Mouse (Mus musculus): ENCODE results near the gene Cldn10. TPM values are rescaled to one million over a fixed set of nuclear protein-coding genes. Genes with fewer than 3 reads are reported as not detected.

The Cldn10 gene
- polyA plus RNA-seq, 1 experiment, result 28.5 TPM

DNA sequence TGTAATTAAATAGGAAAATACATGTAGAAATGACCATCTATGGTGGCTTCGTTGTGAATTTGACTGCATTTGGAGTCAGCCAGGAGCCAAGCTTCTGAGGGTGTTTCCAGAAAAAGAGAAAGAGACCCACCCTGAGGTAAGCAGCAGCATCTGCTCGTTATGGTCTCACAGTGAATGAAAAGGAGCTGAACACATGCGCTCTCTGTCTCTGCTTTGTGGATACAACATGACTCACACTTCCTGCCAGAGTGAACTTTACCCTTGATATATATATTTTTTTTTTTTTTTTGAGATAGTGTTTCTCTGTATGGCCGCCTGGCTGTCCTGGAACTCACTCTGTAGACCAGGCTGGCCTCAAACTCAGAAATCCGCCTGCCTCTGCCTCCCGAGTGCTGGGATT, 35.6 kb downstream of the Cldn10 start:
- DNase-seq (ENCODE audit: extremely low spot score in 1 of 2, low spot score in 1 of 2), result no peak

DNA sequence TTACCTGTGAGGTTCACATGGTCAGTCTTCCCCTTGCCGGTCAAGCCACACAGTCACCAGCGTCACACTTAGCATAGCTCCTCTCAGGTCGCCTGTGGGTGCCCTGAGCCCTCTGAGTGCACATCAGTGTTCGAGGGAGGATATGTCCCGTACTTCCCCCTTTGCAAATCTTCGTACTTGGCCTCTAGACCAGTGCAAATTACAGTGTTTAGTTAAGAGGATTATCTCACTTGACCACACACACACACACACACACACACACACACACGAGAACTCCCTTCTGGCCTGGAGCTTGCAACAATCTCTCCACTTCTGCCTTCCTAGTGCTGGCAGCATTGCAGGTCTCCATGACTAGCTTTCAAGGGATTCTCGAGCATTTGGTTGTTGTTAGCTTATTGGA, 38.6 kb downstream of the Cldn10 start:
- no peak for DNase-seq (ENCODE audit: extremely low spot score in 1 of 2, low spot score in 1 of 2)

DNA sequence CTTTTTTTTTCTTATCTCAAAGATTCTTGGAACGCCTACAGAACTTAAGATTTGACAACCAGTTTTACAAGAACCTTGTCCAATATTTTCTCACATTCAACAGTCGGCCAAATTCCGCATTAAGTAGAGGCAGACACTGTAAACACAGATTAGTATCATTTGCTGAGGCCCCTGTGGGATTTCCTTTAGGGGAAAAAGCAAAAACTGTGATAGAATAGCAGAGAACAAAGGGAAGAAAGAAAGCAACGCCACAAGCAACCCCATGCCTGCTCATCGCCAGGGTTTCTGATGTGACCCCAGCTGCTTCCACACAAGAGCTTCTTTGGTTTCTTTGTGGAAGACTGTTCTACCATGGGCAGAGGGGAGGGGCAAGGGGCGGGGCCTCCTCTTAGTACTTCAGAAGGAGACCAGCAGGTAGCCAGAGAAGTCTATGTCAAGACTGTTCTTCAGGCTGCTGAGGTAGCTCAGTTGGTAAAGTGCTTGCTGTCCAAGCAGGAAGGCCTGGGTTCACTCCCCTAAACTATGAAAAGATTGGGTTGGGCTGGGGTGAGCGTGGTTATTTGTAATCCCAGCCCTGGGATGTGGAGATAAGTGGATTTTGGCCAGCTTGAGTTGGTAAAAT, 39.7 kb downstream of the Cldn10 start:
- DNase-seq (ENCODE audit: extremely low spot score in 1 of 2, low spot score in 1 of 2), result no peak

DNA sequence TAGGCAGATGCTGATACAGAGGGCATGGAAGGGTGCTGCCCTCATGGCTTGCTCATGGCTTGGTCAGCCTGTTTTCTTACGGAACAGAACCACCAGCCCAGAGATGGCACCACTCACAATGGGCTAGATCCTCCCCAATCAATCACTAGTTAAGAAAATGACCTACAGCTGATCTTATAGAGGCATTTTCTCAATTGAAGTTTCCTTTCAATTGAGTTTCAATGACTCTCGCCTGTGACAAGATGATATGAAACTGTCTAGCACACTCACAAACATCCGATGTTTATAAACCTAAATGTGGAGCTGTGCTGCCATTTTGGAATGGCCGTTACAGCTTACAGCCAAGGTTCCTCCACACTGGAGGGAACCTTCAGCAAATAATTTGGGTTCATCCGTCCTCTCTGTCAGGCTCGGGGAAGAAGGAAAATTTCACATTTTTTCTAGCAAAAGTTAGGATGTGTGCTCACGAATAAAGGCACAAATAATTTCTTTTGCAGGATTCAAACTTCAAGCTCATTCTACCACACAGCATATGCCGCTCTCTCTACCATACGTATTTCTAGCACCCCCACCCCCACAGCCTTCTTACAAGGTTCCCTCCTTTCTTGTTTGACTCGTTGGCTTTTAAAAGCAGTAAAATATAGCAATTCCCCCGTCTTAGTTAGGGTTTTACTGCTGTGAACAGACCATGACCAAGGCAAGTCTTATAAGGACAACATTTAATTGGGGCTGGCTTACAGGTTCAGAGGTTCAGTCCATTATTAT, 41.8 kb downstream of the Cldn10 start:
- DNase-seq (ENCODE audit: extremely low spot score in 1 of 2, low spot score in 1 of 2), result peak; percentile 41 to 70

DNA sequence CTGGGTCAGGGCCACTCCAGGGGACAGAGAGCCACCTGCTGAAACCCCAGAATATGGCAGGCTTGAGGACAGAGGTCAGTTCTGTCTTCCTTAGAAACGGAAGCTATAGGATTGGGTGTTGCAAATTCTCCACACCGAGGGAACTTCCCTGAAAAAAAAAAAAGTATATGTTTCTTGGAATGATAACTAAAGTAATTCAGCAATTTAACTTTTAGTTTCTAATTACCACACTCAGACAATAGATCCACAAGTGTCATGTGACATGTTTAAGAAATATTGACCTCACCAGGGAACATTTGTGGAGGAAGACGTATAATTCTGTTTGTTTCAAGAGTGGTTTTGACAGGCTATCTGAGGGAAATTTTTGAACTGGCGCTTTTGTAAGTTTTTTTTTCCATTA, 43.9 kb downstream of the Cldn10 start:
- DNase-seq (ENCODE audit: extremely low spot score in 1 of 2, low spot score in 1 of 2), result no peak

DNA sequence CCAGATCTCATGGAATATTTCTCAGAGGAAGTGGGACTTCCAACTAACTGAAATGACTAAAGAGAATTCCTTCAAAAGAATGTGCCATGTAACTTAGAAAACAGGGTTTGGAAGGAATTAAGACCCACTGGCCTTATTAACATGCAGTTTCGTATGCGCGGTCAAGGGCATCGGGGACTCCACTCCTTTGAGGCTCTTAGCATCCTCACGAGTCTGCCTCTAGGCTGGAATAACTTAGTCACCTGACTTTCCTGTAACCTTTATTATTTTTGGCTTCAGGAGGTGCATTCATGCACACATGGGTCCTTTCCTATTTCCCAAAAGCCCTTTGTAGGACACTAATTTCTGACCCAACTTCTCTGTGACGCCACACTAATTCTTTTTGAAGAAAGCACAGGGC, 45.5 kb downstream of the Cldn10 start:
- DNase-seq (ENCODE audit: extremely low spot score in 1 of 2, low spot score in 1 of 2), result no peak

DNA sequence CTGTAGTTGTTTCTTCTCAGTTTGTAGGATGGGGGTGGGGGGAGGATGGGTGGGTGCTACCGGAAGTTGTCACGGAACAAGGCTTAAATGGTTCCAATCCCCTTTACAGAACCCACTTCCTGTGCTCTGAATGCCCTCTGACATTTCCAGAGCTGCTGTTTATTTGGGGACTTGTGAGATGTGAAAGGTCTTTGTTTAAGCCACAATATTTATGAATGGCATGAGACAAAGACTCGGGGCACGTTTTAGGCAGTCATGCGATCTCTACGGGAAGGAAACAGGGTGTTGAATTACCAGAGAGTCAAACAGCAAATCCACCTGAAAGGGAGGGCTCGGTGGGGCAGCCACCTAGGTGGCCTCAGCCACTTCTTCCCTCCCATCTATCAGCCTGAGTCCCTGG, 46.6 kb downstream of the Cldn10 start:
- no peak for DNase-seq (ENCODE audit: extremely low spot score in 1 of 2, low spot score in 1 of 2)

DNA sequence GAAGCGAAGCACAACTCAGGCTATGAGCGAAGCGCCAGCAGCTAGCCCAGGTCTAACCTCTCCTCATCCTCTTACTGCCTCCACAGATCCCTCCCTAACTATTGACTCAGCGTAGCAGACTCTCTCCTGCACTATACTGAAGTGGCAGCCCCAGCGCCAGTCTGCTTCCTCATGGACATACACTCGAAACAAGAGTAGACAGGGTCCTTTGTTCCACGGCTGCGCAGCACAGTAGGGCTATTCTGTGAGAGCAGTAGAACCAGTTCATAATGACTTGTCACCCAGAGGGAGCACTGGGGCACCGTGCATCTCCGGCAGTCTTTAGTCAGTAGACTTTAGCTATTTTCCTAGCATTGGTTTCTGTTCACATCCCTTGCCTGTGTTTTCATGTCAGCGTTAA, 48.4 kb downstream of the Cldn10 start:
- DNase-seq (ENCODE audit: extremely low spot score in 1 of 2, low spot score in 1 of 2), result no peak

DNA sequence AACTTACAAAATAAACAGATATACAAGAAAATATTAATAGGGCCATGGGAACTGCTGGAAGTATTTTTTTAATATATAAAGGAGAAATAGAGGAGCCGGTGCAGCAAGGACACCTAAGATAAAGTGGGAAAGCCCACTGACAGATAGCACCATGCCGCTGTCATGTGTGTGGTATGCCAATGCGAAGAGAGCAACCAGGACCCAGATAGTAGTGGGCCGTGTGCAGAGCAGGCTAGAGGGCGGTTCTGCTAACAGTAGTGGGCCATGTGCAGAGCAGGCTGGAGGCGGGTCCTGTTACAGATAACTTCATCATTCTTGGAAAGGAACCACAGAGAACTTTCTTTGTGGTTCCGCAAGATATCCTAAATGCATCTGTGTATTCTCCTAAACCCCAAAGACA, 49.0 kb downstream of the Cldn10 start:
- DNase-seq (ENCODE audit: extremely low spot score in 1 of 2, low spot score in 1 of 2), result no peak

DNA sequence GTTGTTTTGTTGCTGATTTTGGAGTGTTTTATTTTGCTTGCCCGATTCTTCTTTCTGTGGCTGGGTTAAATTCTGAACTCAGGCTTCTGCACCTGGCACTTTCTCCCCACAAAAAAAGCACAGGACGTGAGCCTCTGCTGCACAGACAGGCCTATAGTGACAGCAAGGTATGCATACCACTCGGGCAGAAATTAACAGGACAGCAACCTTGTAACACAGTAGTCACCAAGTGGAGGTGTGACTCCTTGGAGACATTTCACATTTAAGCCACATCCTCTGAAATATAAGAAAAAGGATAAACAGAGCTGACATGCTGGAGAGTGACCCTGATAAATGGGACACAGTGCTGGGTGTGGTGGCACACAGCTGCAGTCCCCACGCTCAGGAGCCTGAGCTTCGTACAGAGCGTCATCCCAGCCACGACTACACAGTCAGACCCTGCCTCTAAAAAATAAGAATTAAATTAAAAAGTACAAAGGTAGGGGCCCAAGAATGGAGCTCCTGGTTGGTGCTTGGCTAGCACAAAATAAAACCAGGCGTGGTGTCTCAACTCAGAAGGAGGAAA, 50.9 kb downstream of the Cldn10 start:
- no peak for DNase-seq (ENCODE audit: extremely low spot score in 1 of 2, low spot score in 1 of 2)

DNA sequence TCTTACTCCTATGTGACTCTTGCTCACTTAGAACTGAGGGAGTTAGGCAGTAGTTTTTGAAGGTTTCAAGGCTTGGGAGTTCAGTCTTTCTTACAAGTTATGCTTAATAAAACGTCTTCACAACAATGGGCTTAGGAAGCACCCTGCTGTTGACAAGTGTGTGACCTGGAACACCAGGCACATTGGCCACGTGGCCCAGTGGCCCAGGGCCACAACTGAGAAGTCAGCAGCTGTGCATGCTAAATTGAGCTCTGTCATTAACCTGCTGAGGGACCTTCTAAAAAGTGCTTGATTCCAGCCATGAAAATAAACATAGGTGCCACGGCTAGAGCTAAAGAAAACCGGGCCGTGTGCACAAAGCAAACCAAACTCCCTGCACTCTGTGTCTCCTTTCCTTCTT, 51.7 kb downstream of the Cldn10 start:
- DNase-seq (ENCODE audit: extremely low spot score in 1 of 2, low spot score in 1 of 2), result no peak

DNA sequence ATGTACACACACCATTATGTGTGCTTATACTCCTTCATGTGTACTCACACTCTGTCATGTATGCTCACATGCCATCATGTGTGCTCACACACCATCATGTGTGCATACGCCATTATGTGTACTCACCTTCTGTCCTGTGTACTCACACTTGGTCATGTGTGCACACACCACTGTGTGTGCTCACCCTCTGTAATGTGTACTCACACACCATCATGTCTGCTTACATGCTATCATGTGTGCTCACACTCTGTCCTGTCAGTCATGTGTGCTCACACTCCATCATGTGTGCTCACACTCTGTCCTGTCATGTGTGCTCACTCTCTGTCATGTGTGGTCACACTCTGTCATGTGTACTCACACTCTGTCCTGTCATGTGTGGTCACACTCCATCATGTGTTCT, 52.3 kb downstream of the Cldn10 start:
- no peak for DNase-seq (ENCODE audit: extremely low spot score in 1 of 2, low spot score in 1 of 2)

DNA sequence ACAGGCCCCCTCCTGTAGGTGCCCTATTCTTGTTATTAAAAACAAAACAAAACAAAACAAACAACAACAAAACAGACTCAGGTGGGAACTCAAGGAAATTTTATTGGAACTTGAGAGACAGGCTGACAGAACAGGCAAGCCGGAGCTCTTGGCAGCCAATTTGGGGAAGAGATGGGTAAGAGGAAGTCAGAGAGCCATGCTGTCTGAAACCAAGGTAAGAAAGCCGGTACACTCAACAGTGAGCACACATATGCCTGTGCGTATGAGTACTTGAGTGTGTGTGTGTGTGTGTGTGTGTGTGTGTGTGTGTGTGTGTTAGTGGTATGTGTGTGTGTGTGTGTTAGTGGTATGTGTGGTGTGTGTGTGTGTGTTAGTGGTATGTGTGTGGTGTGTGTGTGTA, 54.6 kb downstream of the Cldn10 start:
- DNase-seq (ENCODE audit: extremely low spot score in 1 of 2, low spot score in 1 of 2), result no peak

DNA sequence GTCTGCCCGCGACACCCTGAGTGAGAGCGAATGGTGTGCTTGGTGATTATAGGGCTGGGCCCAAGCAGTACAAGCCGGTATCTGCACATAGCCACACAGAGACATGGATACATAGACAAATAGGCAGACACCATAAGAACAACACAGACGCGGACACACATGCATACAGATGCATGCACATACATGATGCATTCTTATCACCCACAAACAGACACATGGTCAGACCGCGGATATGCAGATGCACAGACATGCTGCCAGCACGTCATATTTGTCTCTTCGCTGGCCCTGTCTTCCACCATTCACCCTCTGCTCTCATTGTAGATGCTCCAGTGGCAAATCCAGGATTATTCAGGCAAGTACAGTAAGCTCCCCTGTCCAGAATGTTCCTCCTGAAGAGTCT, 59.1 kb downstream of the Cldn10 start:
- no peak for DNase-seq (ENCODE audit: extremely low spot score in 1 of 2, low spot score in 1 of 2)

DNA sequence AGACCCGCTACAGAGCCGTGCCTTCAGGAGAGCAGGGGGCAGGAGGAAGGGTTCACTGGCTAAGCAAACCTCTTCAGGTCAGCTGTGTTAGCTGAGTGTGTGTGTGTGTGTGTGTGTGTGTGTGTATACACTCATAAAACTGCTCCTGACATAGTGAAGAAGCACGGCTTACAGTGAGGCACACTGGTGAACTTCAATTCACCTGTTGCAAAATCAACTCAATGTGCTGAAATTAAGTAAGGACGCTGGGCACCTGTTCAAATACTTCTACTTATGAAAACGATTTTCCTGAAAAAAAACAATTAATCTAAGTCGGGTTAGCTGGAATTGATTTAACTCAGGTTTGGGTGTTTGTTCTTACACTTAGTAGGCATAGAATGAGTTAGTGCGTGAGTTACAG, 60.5 kb downstream of the Cldn10 start:
- no peak for DNase-seq (ENCODE audit: extremely low spot score in 1 of 2, low spot score in 1 of 2)

DNA sequence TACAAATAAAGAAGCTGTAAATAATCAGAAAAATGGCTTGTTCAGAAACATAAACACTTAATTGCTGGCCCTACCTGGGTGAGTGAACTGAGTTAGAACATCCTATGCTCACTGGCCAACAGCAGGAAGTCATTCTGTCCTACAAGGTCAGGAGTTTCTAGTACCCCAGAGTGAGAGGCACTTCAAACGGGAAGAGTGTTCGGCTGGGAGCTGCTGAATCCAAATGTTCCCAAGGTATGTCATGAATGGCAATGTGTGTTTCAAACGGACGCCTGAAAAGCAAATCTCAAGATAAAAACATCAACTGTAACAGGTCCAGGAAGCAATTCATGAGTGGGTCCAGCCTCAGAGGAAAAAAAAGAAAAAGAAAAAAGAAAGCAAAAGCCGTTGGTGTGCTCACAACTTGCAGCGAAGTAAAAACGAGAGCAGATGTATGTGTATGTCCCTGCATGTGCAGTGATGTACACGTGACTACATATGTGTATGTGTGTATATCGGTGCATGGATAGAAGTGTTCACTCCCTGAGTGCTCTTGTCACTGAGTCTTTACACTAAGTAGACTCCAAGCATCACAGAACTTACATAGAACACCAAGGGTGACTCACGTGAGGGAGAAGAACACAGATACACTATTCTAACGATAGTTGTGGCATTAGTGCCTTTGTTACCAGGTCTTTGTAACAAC, 62.4 kb downstream of the Cldn10 start:
- DNase-seq (ENCODE audit: extremely low spot score in 1 of 2, low spot score in 1 of 2), result no peak

DNA sequence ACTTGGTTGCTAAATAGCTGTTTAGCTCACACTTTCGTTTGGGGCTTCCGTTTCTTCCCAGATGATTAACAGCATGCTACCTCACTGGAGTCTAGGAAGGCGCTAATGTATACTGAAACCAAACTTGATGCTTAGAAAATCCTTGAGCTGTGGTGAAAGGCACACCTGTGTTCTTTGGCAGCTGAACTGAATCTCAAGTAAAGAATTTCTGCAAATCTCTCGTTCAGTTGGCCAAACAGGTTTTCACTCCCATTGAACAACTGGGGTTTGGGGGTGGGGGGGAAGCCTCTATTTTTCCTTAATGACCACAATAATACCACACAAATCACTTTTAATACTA, 63.0 kb downstream of the Cldn10 start:
- no peak for DNase-seq (ENCODE audit: extremely low spot score in 1 of 2, low spot score in 1 of 2)

DNA sequence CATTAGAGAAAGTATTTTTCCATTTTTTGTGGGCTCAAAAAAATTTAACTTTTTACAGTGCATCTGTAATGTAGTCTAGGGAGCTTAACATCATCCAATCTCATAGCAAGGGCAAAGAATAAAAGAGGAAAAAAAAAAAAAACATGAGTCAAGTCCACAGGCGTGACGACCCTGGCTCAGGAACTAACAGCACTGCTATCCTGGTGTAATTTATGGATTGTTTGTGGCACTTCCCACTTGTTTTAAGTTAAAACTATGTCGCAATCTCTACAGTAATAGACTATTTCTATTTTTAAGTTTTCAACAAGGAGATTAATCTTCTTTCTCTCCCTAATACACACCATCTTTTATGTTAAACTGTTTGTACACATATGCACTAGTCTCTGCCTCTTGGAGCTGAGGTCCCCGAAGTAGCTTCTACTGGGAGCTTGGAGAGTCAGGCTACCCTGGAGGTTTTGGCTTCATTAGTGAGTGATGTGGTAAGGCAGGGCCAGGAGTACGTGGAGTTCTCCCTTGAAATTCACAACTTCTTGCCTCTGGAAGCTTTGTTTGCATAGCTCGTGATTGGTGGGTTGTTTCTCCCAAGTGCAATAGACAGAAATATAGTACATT, 63.9 kb downstream of the Cldn10 start:
- DNase-seq (ENCODE audit: extremely low spot score in 1 of 2, low spot score in 1 of 2), result no peak

DNA sequence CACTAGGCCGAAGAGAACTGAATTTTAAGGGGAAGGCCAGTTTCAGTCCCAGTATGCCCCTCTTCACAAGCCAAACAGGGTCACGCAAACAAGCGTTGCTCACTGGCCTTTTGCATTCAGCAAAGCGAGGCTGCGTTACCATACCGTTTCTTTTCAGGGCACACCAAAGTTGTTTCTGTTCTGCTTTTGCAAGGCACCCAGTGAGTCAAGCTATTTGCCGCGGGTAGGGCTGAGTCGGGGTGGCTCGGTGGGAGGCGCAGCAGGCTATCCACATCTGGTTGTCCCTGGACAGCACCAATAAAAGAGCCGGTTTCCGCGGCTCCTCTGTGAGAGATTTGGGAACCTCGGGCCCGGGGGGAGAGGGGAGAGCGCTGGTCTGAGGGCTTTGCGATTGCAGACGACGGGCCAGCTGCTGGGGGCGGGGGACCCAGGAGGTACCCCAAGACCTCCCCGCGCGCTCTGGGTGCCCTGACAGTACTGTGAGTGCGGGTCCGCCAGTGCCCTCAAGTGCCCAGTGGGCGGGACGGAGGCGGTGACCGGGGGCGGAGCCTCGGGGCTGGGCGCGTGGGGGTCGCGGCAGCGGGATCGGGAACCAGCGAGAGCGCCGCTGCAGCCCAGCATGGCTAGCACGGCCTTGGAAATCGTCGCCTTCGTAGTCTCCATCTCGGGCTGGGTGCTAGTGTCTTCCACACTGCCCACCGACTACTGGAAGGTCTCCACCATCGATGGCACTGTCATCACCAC, 66.8 kb downstream of the Cldn10 start:
- peak in 1 of 2 experiments; percentile 43 for DNase-seq (ENCODE audit: extremely low spot score in 1 of 2, low spot score in 1 of 2)

DNA sequence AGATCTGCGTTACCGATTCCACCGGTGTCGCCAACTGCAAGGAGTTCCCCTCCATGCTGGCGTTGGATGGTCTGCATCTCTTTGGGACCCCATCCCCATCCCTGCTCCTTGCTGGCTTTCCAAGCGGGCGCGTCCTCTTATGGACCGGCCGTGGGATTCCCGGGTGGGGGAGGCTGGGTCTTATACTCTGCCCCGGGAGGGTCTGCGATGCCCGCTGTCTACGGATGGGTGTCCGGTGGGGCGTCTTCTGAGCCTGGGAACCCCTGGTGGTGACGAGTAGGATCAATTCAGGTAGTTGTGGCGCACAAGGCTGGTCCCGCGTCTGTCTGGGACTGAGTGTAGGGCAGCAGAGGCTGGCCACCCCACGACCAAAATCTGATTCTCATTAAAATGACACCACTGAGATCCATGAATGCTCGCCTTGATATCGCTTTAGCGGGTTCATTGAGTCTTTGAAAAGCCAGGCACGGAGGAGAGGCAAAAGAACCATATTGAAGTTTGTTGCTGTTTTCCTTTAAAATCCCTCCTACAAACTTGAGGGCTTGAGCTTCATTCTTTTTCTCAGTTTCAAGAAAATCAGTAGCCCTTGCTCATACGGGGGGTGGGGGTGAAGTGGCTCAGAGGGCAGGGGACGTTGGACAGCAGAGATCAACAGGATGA, 67.6 kb downstream of the Cldn10 start:
- DNase-seq (ENCODE audit: extremely low spot score in 1 of 2, low spot score in 1 of 2), result no peak
